Mouse (Mus musculus): ENCODE results near the gene Msx1.

Gene Msx1

GRCm38 (mm10) chr5:37784847-37785391 is 39.5 kb downstream of the Msx1 start:
- no peak for DNase-seq

GRCm38 (mm10) chr5:37783306-37783705 is 41.1 kb downstream of the Msx1 start:
- no peak for DNase-seq

GRCm38 (mm10) chr5:37775681-37776080 is 48.7 kb downstream of the Msx1 start:
- DNase-seq, result no peak

GRCm38 (mm10) chr5:37774011-37774410 is 50.4 kb downstream of the Msx1 start:
- no peak for DNase-seq

GRCm38 (mm10) chr5:37770870-37771269 is 53.5 kb downstream of the Msx1 start:
- no peak for DNase-seq

All from cerebellum, adult 18-20 months (tissue).